Mouse (Mus musculus): ENCODE results near the gene Znhit6. TPM values are rescaled to one million over a fixed set of nuclear protein-coding genes. Genes with fewer than 3 reads are reported as not detected.

Gene Znhit6
- polyA plus RNA-seq (2015; fragmentation: Nextera tagmentation; extraction: Ambion mirVana): 29.8 and 30.2 TPM in 2 replicates

DNA sequence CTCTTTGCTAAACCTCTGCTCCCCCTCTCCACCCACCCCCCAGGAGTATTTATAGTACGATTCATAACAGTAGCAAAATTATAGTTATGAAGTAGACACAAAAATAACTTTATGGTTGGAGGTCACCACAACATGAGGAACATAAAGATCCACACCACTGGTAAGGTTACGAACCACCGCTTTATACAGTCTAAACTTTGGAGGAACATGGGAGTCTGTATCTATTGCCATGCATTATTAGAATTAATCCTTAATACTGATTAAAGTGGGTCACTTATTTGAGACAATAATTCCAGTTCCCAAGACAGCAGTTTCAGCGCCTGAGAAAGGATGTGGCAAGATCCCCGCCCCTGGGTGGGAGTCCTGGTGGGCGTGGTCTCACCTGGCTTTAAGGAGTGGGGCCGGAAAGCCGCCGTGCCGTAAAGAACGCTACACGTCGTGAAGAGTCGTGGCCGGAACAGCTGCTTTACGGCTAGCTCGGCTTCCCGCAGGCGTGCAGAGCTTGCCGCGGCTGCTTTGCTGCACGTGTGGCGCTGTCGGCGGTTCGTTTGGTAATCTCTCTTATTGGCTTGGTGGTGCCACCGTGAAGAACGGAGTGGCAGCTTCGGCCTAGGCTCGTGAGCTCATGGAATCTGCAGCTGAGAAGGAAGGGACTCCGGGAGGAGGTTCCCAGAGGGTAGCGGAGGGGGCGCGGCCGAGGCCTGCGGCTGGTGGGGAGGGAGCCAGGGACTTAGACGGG, at the start of gene Znhit6:
TSS of gene Znhit6 (plus strand) at position 463 of the 739 bp plus-strand sequence.
- H3K9me3 ChIP-seq: no peaks in the 10 kb centered on the region
- peak within 1 kb of the TSS; percentile 87 for H3K4me3 ChIP-seq (replicated peaks)
- peak; percentile 86 for ATAC-seq (ENCODE audit: insufficient read depth, low FRiP score, low read depth)
- WGBS: 6% methylated on average over 37 of the region's 37 CpGs
- H3K27ac ChIP-seq: peak within 1 kb of the TSS; percentile 75
- no peaks in the 10 kb centered on the region for H3K27me3 ChIP-seq (replicated peaks)
- H3K4me2 ChIP-seq: peak within 1 kb of the TSS; percentile 86
- H3K4me1 ChIP-seq: peaks cover 7% of the 10 kb centered on the region
- peaks cover 15% of the 10 kb centered on the region for H3K36me3 ChIP-seq
- H3K9ac ChIP-seq: peak within 1 kb of the TSS; percentile 77

DNA sequence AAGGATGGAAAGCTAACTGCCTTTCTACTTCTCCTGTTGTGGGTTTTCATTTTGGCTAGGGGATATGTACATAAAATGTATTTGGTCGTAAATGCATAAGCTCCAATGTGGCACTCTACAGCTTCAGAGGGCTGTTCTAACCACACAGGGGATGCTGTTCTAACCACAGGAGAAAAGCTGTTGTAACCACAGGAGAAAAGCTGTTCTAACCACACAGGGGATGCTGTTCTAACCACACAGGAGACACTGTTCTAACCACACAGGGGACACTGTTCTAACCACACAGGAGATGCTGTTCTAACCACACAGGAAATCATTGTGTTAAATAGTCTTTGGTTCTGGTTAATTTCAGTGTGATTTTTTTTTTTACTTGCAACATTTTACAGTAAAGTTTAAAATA, 38.1 kb upstream of the Znhit6 start:
- Histone ChIP-seq H3K9ac (no peak overlapping the region), H3K4me3 (replicated peaks) (no peak overlapping the region), H3K27ac (no peak overlapping the region), H3K4me2 (no peak overlapping the region), H3K27me3 (replicated peaks) (no peaks in the 10 kb centered on the region), H3K9me3 (no peaks in the 10 kb centered on the region), H3K4me1 (no peaks in the 10 kb centered on the region), H3K36me3 (no peaks in the 10 kb centered on the region)
- WGBS: 79% methylated on average over 1 of the region's 1 CpGs
- no peak for ATAC-seq (ENCODE audit: insufficient read depth, low FRiP score, low read depth)

DNA sequence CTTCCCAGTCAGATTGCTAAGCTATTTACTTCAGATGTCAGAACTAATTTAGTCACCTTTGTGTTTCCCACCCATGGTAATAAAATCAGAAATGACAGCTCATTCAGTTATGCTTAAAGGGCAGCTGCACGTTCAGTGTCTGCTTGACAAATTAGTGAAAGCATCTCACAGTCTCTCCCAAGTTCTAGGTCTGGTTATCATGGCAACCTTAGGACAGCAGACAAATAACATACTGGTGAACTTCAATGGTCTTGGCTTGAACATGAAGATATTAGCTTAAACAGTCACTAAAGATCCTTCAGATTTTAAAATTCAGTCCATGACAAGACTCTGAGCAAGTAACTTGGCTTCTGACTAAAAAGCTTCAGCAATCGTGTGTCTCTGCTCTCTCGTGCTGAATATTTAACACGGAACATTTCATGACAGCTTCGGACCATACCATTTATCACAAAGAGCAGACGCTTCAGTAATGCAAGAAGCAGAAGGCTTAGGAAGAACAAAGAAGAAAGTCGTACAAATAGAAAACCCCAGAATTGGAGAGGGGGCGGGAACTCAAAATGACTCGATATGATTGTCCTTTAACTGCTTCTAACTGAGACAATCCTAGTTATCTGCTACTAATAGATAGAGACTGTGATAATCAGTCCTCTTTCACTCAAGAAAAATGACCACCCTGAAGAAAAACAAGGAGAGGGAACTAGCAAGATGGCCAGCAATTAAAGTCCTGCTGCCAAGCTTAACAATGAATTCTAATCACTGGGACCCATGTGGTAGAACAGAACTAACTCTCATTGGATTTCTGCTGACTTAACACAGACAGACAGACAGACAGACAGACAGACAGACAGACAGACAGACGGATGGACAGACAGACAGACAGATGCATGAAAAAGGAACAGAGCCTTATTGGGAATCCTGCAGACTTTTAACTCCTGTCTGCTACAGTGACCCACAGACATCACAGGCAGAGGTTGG, 27.3 kb upstream of the Znhit6 start:
- H3K4me3 ChIP-seq (replicated peaks): no peak overlapping the region
- no peaks in the 10 kb centered on the region for H3K27me3 ChIP-seq (replicated peaks)
- H3K36me3 ChIP-seq: no peaks in the 10 kb centered on the region
- H3K27ac ChIP-seq: no peak overlapping the region
- no peaks in the 10 kb centered on the region for H3K9me3 ChIP-seq
- 68% methylated on average over 10 of the region's 10 CpGs for WGBS
- ATAC-seq (ENCODE audit: insufficient read depth, low FRiP score, low read depth): no peak
- H3K9ac ChIP-seq: no peak overlapping the region
- no peaks in the 10 kb centered on the region for H3K4me1 ChIP-seq
- no peak overlapping the region for H3K4me2 ChIP-seq

DNA sequence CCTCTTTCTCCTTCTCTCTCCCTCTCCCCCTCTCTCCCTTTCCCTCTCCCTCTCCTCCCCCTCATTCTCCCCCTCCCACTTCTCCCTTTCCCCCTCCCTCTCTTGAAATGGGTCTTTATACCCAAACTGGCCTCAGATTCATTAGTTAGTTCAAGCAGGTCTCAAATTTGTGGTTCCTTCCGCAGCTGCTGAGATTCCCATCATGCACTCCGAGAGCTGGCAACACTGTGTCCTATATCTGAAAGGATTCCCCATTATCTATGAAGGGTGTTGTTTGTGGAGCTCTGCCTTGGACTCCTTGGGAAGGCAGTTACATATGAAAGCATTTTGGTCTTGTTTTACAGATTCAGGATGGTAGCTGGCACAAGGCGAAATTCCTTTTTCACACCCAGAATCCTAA, 25.8 kb upstream of the Znhit6 start:
- Histone ChIP-seq H3K27ac (no peak overlapping the region), H3K9me3 (no peaks in the 10 kb centered on the region), H3K4me3 (replicated peaks) (no peak overlapping the region), H3K4me1 (no peaks in the 10 kb centered on the region), H3K4me2 (no peak overlapping the region), H3K9ac (no peak overlapping the region), H3K27me3 (replicated peaks) (no peaks in the 10 kb centered on the region), H3K36me3 (no peaks in the 10 kb centered on the region)
- 67% methylated on average over 3 of the region's 3 CpGs for WGBS
- ATAC-seq (ENCODE audit: insufficient read depth, low FRiP score, low read depth): no peak

DNA sequence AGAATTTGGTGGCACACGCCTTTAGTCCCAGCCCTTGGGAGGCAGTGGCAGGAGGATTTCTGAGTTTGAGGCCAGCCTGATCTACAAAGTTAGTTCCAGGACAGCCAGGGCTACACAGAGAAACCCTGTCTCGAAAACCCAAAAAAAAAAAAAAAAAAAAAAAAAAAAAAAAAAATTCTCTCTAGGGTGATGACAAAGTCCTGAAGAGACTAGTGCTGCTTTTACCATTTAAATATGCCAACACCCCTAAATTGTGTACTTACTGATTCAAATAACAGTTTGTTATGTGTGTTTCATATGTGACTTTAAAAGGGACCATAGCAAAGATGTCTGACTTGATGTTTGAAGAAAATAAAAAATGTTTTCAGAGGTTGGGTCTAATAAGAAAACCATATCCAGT, 21.6 kb upstream of the Znhit6 start:
- WGBS: 76% methylated on average over 2 of the region's 2 CpGs
- no peak for ATAC-seq (ENCODE audit: insufficient read depth, low FRiP score, low read depth)
- no peak overlapping the region for H3K9ac ChIP-seq
- no peaks in the 10 kb centered on the region for H3K9me3 ChIP-seq
- no peak overlapping the region for H3K4me2 ChIP-seq
- no peaks in the 10 kb centered on the region for H3K36me3 ChIP-seq
- no peak overlapping the region for H3K27ac ChIP-seq
- H3K4me3 ChIP-seq (replicated peaks): no peak overlapping the region
- no peaks in the 10 kb centered on the region for H3K4me1 ChIP-seq
- no peaks in the 10 kb centered on the region for H3K27me3 ChIP-seq (replicated peaks)

DNA sequence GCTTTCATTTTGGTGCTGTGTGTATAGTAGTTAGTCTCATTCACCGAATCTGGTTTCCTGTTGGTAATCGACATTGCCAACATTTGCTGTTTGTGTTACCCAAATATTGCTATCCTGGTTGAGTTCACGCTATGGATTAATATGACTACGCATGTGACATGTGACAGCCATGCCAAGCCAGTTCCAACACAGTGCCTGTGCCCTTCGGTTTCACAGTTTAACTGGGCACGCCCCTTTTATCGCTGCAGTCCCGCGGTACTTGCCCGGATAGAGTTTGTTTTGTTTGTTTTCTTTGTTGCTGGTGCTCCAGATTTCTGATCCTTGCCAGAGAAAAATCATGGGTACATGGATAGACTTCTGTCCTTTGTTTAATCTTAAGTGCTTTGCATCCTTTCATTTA, 19.8 kb upstream of the Znhit6 start:
- Histone ChIP-seq H3K4me1 (no peaks in the 10 kb centered on the region), H3K27ac (no peak overlapping the region), H3K9me3 (no peaks in the 10 kb centered on the region), H3K4me2 (no peak overlapping the region), H3K9ac (no peak overlapping the region), H3K36me3 (no peaks in the 10 kb centered on the region), H3K27me3 (replicated peaks) (no peaks in the 10 kb centered on the region), H3K4me3 (replicated peaks) (no peak overlapping the region)
- no peak for ATAC-seq (ENCODE audit: insufficient read depth, low FRiP score, low read depth)
- 81% methylated on average over 10 of the region's 10 CpGs for WGBS

DNA sequence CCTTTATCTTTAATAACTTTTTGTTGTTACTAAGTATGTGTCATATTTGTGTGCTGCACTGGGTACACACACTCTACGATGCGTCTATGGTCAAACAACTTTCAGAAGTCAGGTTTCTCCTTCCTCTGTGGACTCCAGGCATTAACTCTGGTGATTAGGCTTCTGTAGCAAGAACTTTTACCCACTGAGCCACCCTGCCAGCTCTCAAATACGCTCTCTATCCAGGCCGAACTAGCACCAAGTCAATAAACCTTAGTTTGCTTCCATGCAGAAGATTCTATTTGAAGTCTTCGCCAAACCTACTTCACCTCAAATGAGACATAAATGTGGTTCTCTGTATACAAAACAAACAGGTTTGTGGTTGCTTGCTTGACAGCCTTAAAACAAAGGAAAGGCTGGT, 16.3 kb upstream of the Znhit6 start:
- no peak overlapping the region for H3K9ac ChIP-seq
- no peak overlapping the region for H3K4me3 ChIP-seq (replicated peaks)
- no peaks in the 10 kb centered on the region for H3K27me3 ChIP-seq (replicated peaks)
- H3K9me3 ChIP-seq: no peaks in the 10 kb centered on the region
- H3K4me2 ChIP-seq: no peak overlapping the region
- no peak overlapping the region for H3K27ac ChIP-seq
- WGBS: 85% methylated on average over 5 of the region's 5 CpGs
- H3K4me1 ChIP-seq: no peaks in the 10 kb centered on the region
- no peak for ATAC-seq (ENCODE audit: insufficient read depth, low FRiP score, low read depth)
- H3K36me3 ChIP-seq: no peaks in the 10 kb centered on the region

DNA sequence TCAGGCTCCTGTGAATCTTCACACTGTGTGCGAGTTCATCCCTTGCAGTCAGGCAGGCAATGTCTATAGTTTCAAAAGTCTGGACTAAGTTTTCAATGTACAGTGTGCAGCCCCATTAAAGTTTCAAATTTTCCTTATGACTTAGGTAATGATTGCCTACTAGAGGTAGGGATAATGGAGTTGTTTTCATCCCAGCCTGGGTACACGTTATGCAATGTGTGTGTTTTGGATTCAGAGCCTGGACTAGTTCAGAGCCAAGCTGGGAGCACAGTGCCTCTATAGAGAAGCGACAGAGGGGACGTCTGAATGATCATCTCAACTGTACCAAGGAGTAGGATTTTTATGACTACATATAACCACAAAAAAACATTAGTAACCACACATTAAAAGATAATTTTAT, 15.9 kb upstream of the Znhit6 start:
- no peak for ATAC-seq (ENCODE audit: insufficient read depth, low FRiP score, low read depth)
- Histone ChIP-seq H3K4me1 (no peaks in the 10 kb centered on the region), H3K36me3 (no peaks in the 10 kb centered on the region), H3K27ac (no peak overlapping the region), H3K9ac (no peak overlapping the region), H3K4me3 (replicated peaks) (no peak overlapping the region), H3K4me2 (no peak overlapping the region), H3K9me3 (no peaks in the 10 kb centered on the region), H3K27me3 (replicated peaks) (no peaks in the 10 kb centered on the region)
- 80% methylated on average over 4 of the region's 4 CpGs for WGBS

DNA sequence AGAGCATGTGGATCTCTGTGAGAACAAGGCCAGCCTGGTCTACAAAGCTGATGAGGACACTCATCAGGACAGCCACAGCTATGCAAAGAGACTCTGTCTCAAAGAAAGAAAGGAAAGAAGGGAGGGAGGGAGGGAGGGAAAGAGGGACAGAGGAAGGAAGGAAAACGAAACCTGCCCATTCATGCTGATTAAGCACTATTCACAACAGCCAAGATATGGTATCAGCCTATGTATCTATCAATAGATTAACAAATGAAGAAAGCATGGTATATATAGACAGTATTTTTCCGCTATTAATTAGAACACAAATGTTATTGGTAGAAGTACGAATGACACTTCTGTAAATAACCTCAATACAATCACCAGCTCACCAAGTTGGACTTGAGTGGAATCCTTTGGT, 1.5 kb upstream of the Znhit6 start:
- no peak for ATAC-seq (ENCODE audit: insufficient read depth, low FRiP score, low read depth)
- Histone ChIP-seq H3K9ac (no peak overlapping the region), H3K27ac (no peak overlapping the region), H3K9me3 (no peaks in the 10 kb centered on the region), H3K4me1 (peaks cover 7% of the 10 kb centered on the region), H3K4me2 (no peak overlapping the region), H3K36me3 (peaks cover 15% of the 10 kb centered on the region), H3K27me3 (replicated peaks) (no peaks in the 10 kb centered on the region), H3K4me3 (replicated peaks) (no peak overlapping the region)
- 87% methylated on average over 3 of the region's 3 CpGs for WGBS

DNA sequence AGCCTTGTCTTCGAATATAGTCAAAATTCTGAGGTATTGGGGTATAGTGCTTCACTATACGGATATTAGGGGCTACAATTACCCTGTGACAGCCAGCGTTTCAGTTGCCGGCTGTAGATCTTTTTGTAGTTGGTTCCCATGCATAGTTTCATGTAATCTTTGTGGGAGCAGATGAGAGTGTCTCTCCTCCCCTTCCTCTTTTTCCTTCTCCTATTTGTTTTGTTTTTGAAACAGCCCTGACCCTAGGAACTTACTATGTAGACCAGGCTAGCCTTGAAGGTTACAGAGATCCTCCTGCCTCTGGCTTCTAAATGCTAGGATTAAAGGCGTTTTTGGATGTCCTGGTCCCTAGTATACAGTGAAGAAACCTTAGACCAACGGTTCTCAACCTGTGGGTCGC, 665 bp upstream of the Znhit6 start:
- Histone ChIP-seq H3K27ac (no peak overlapping the region), H3K4me1 (peaks cover 7% of the 10 kb centered on the region), H3K4me2 (peak overlapping the region; percentile 86; the same call in 1 of the 2 replicates), H3K9me3 (no peaks in the 10 kb centered on the region), H3K27me3 (replicated peaks) (no peaks in the 10 kb centered on the region), H3K36me3 (peaks cover 15% of the 10 kb centered on the region), H3K9ac (no peak overlapping the region), H3K4me3 (replicated peaks) (no peak overlapping the region)
- WGBS: 80% methylated on average over 7 of the region's 7 CpGs
- no peak for ATAC-seq (ENCODE audit: insufficient read depth, low FRiP score, low read depth)

DNA sequence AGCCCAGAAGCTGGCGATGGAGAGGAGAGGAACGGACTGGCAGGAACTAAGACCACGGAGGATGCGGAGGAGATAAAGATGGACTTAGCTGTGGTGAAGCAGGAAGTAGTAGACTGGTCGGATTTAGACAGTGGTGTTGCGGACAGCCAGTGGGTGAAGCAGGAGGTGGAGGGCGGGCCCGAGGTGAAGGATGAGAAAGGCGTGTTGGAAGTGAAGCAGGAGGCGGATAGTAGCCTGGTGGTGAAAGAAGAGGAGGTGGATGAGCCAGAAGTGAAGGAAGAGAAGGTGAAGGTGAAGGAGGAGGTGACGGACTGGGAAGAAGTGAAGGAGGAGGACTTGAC, 447 bp downstream of the Znhit6 start:
- ATAC-seq (ENCODE audit: insufficient read depth, low FRiP score, low read depth): peak; percentile 59; the same call in 1 of the 2 replicates
- H3K27ac ChIP-seq: peak overlapping the region; percentile 75

DNA sequence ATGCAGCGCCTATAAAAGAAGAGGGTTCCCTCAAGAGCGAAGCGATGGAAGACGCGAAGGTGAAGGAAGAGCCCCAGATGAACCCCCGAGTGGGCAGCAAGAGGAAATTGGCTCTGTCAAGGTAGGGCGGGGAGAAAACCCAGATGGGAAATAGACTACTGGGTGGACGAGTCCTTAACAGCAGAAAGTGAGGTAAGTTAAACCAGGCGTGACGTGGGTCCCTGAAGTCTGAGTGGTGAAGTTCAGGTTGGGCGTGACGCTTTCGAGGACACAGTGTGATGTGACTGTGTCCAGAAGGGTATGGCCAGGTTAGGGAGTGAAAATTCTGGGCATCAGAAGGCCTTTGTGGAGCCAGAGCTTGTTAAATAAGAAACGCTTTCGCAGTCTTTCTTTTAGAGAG, 871 bp downstream of the Znhit6 start:
- Histone ChIP-seq H3K9ac (peak overlapping the region; percentile 77; the same call in 1 of the 2 replicates), H3K4me1 (peaks cover 7% of the 10 kb centered on the region), H3K27me3 (replicated peaks) (no peaks in the 10 kb centered on the region), H3K4me2 (peak overlapping the region; percentile 86), H3K27ac (no peak overlapping the region), H3K4me3 (replicated peaks) (peak overlapping the region; percentile 87), H3K9me3 (no peaks in the 10 kb centered on the region), H3K36me3 (peaks cover 15% of the 10 kb centered on the region)
- no peak for ATAC-seq (ENCODE audit: insufficient read depth, low FRiP score, low read depth)
- 27% methylated on average over 15 of the region's 15 CpGs for WGBS

More for the DNA sequence above, 447 bp downstream of the Znhit6 start:
- Histone ChIP-seq H3K4me3 (replicated peaks) (peak overlapping the region; percentile 87), H3K27me3 (replicated peaks) (no peaks in the 10 kb centered on the region), H3K4me1 (peaks cover 7% of the 10 kb centered on the region), H3K9ac (peak overlapping the region; percentile 77), H3K9me3 (no peaks in the 10 kb centered on the region), H3K4me2 (peak overlapping the region; percentile 86), H3K36me3 (peaks cover 15% of the 10 kb centered on the region)
- under 1% methylated on average over 11 of the region's 11 CpGs for WGBS

Measured in stomach, embryonic 15.5 days (tissue).